Mouse (Mus musculus): ENCODE data around the gene St3gal3. TPM values are rescaled to one million over a fixed set of nuclear protein-coding genes. Genes with fewer than 3 reads are reported as not detected.

St3gal3 gene
- total RNA-seq, 2 experiments from 2014 or later, result 46.0 to 47.4 TPM

GRCm38 (mm10) chr4:117914031-117914430 is 220.7 kb downstream of the St3gal3 start:
- Histone ChIP-seq H3K27ac (peak overlapping the region; percentile 100), H3K4me3 (peak overlapping the region; percentile 95)
- TF ChIP-seq CTCF (IDR thresholded peaks at IDR 0.05), result no peak
- intact Hi-C loops (cut with DNase I), result loop anchor here (2.0 kb wide), 1 partner anchor 27 kb away; the partner anchor contains the start of gene Atp6v0b
- DNase-seq (ENCODE audit: extremely low spot score in 1 of 2, low spot score in 2 of 2), result no peak

- intact Hi-C loops (cut with DNase I), result no loop called here
- H3K4me3 ChIP-seq, result peak overlapping the region; percentile 95
- no peak for DNase-seq (ENCODE audit: extremely low spot score in 1 of 2, low spot score in 2 of 2)
- no peak overlapping the region for H3K27ac ChIP-seq
- no peak for TF ChIP-seq CTCF (IDR thresholded peaks at IDR 0.05)
Measured at GRCm38 (mm10) chr4:117913421-117913820, 221.3 kb downstream of the St3gal3 start.

- no peak for DNase-seq (ENCODE audit: extremely low spot score in 1 of 2, low spot score in 2 of 2)
- Histone ChIP-seq H3K4me3 (peak overlapping the region; percentile 95), H3K27ac (no peak overlapping the region)
- intact Hi-C loops (cut with DNase I), result no loop called here
- no peak for TF ChIP-seq CTCF (IDR thresholded peaks at IDR 0.05)
Measured at GRCm38 (mm10) chr4:117912685-117913273, 221.9 kb downstream of the St3gal3 start.

- H3K27ac ChIP-seq, result no peak overlapping the region
- peak overlapping the region; percentile 7; the same call in 1 of the 2 replicates for H3K4me3 ChIP-seq
- DNase-seq (ENCODE audit: extremely low spot score in 1 of 2, low spot score in 2 of 2), result no peak
- TF ChIP-seq CTCF (IDR thresholded peaks at IDR 0.05), result no peak
- intact Hi-C loops (cut with DNase I), result no loop called here
Measured at GRCm38 (mm10) chr4:117912131-117912561, 222.6 kb downstream of the St3gal3 start.

- TF ChIP-seq CTCF (IDR thresholded peaks at IDR 0.05), result no peak
- intact Hi-C loops (cut with DNase I), result no loop called here
- peak overlapping the region; percentile 67 for H3K27ac ChIP-seq
- no peak for DNase-seq (ENCODE audit: extremely low spot score in 1 of 2, low spot score in 2 of 2)
- H3K4me3 ChIP-seq, result peak overlapping the region; percentile 29; the same call in 1 of the 2 replicates
Measured at GRCm38 (mm10) chr4:117908834-117909453, 225.8 kb downstream of the St3gal3 start.

- no peak for TF ChIP-seq CTCF (IDR thresholded peaks at IDR 0.05)
- Histone ChIP-seq H3K4me3 (no peak overlapping the region), H3K27ac (peak overlapping the region; percentile 24; the same call in 1 of the 2 replicates)
- intact Hi-C loops (cut with DNase I), result no loop called here
- no peak for DNase-seq (ENCODE audit: extremely low spot score in 1 of 2, low spot score in 2 of 2)
Measured at GRCm38 (mm10) chr4:117906196-117906595, 228.5 kb downstream of the St3gal3 start.

- peak overlapping the region; percentile 40 for H3K27ac ChIP-seq
- intact Hi-C loops (cut with DNase I), result no loop called here
- TF ChIP-seq CTCF (IDR thresholded peaks at IDR 0.05), result no peak
- H3K4me3 ChIP-seq, result no peak overlapping the region
- no peak for DNase-seq (ENCODE audit: extremely low spot score in 1 of 2, low spot score in 2 of 2)
Measured at GRCm38 (mm10) chr4:117904761-117905160, 230.0 kb downstream of the St3gal3 start.

GRCm38 (mm10) chr4:117904094-117904493 is 230.6 kb downstream of the St3gal3 start:
- H3K4me3 ChIP-seq, result no peak overlapping the region
- DNase-seq (ENCODE audit: extremely low spot score in 1 of 2, low spot score in 2 of 2), result no peak
- peak overlapping the region; percentile 40; the same call in 1 of the 2 replicates for H3K27ac ChIP-seq

GRCm38 (mm10) chr4:117898111-117898510 is 236.6 kb downstream of the St3gal3 start:
- H3K27ac ChIP-seq, result no peak overlapping the region
- H3K4me3 ChIP-seq, result no peak overlapping the region
- DNase-seq (ENCODE audit: extremely low spot score in 1 of 2, low spot score in 2 of 2), result no peak
- no peak for TF ChIP-seq CTCF (IDR thresholded peaks at IDR 0.05)
- intact Hi-C loops (cut with DNase I), result no loop called here

More at GRCm38 (mm10) chr4:117904094-117904493, 230.6 kb downstream of the St3gal3 start:
- TF ChIP-seq CTCF (IDR thresholded peaks at IDR 0.05), result no peak
- intact Hi-C loops (cut with DNase I), result no loop called here

GRCm38 (mm10) chr4:117896031-117896430 is 238.7 kb downstream of the St3gal3 start:
- no peak for DNase-seq (ENCODE audit: extremely low spot score in 1 of 2, low spot score in 2 of 2)
- Histone ChIP-seq H3K4me3 (no peak overlapping the region), H3K27ac (no peak overlapping the region)
- intact Hi-C loops (cut with DNase I), result no loop called here
- no peak for TF ChIP-seq CTCF (IDR thresholded peaks at IDR 0.05)

GRCm38 (mm10) chr4:117895339-117895738 is 239.4 kb downstream of the St3gal3 start:
- TF ChIP-seq CTCF (IDR thresholded peaks at IDR 0.05), result no peak
- intact Hi-C loops (cut with DNase I), result loop anchor here (1.0 kb wide), 1 partner anchor 8 kb away; no protein-coding TSS in a partner anchor
- no peak overlapping the region for H3K27ac ChIP-seq
- H3K4me3 ChIP-seq, result no peak overlapping the region
- no peak for DNase-seq (ENCODE audit: extremely low spot score in 1 of 2, low spot score in 2 of 2)

- intact Hi-C loops (cut with DNase I), result no loop called here
- no peak overlapping the region for H3K4me3 ChIP-seq
- TF ChIP-seq CTCF (IDR thresholded peaks at IDR 0.05), result no peak
- DNase-seq (ENCODE audit: extremely low spot score in 1 of 2, low spot score in 2 of 2), result no peak
- H3K27ac ChIP-seq, result no peak overlapping the region
Measured at GRCm38 (mm10) chr4:117894601-117895000, 240.1 kb downstream of the St3gal3 start.
